Mouse (Mus musculus): Measurements from ENCODE around the gene Zfp935.
A peak's percentile ranks its signal among the peaks of the same experiment; 100 is the strongest.
"Not testable (repeated sequence)": the region's sequence is repeated elsewhere in the genome, so short reads cannot be mapped to it uniquely, and the experiment has no call there.

Zfp935 gene

DNA sequence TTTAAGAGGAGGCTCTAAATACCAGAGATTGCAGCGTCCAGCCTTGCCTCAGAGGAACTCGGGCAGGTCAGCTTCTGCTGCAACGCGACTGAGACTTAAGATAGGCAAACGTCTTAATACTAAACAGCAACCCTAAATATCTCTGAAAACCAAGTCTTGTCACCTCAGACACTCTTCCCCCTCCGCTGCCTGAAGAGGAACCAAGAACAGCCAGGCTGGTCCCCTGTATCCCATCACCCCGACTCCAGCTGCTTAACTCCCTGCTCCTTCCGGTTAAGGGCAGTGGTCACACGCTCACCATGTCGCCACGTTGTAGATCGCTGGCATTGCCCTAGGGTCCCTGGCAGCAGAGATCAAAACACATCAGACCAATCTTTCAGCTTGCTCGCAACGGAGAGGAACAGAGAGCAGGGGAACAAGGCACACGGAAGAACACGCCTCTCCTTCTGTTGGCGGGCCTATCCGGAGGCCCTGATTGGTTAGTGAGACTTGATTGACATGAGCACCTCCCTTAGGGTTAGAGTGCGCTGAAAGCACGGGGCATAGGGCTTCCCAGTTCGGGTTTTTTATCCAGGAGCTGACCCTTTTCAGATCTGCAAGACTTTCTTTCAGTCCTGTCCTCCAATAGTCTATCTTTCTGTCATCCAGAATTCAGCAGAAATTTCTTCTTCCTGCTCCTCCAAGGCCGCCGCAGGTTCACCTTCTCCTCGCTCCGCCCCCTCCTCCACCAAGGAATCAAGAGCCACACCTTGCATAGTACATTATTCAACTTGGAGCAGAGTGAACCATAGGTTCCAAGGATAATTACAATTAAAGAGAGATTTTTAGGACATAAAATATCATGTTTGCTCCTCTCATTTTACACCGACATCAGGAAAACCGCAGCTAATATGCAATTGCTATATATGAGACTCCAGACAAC is at the start of gene Zfp935:
TSS of gene Zfp935 (minus strand) at position 323 of the 922 bp plus-strand sequence.
- DNase-seq (ENCODE audit: low spot score): peak; percentile 26

DNA sequence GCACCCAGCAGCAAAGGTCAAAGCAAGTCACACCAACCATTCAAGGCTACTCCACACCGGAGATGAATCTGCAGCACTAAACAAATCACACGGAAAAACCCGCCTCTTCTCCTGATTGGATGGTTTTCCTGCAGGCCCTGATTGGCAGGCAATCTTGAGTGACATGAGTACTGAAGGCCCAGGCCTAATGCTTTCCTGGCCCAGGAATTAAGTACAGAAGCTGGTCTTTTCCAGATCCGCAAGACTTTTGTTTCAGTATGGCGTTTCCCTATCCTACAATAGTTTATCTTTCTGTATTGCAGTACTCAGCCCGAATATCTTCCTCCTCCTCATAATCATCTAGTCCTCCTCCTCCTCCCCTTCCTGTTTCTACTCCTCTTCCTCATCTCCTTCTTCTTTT is 12.8 kb upstream of the Zfp935 start, which contains the start of gene Zfp934:
TSS of gene Zfp934 (minus strand) at position 101 of the 400 bp plus-strand sequence.
- DNase-seq (ENCODE audit: low spot score): not testable (repeated sequence)

DNA sequence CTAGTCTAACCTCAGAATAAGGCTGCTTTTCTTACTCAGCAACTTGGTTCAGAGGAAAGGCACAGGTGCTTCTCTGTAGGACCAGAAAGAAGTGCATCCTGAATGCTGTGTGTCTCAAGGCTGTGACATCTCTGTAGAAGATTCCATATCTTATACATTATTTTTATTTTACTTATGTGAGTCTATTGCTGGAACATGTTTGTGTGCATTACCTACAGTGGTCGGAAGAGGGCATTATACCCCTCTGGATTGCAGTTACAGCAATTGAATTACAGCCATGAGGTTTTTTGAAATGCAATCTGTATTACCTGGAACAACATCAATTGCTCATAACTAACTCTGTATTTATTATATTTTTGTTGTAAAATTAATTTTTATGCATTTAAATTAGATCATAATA is 3.4 kb upstream of the Zfp935 start:
- DNase-seq (ENCODE audit: low spot score): not testable (repeated sequence)

DNA sequence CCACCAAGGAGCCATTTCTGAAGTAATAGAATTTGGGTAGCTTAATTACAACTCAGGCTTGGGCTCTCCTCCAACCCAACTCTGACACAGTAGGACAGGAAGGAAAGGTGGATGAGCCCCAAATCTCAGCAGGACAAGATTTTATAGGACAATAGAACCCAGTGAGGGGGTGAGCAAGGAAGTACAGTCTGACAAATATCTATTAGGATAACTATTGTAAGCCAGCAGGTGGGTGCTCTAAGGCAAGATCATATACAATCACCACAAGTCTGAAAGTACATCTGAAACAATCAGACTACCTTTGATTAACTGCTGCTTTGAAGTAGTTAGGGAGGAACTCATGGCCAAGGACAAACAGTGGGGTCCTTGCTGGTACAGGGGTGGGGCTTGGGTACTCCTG is 28.2 kb downstream of the Zfp935 start:
- DNase-seq (ENCODE audit: low spot score): not testable (repeated sequence)

DNA sequence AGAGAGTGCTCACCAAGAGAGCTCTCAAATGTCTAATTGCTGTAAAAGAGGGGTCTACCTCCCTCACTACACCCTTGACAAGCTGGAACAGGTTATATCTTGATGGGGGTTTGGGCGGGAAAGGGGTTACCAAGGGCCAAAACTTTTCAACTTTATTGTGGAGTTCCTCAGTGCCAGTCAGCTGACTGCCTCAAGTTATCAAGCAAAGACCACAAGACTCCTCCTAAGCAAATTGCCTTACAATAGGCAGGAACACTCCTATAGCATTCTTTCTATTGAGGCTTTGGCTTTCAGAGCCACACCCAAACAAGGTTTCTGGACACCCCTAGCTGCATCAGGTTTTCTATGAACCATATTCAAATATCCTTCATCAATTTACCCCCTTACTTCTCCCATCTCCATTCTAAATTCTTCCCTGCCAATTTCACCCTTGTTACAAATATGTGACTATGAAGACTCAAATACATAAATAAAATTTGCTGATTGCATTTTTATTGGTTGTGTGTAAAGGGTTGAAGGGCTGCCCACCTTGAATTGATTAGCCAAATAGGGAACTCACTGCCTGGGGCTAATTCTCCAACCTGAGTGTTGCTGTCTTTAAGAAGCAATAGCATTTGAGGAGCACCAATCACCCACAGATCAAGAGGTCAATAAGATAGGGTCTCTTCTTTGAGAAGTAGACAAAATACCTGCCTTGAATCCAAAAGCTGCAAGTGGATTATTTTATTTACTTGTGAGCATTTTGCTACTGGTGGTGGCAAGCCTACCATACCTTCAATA is 47.5 kb downstream of the Zfp935 start:
- DNase-seq (ENCODE audit: low spot score): not testable (repeated sequence)

DNA sequence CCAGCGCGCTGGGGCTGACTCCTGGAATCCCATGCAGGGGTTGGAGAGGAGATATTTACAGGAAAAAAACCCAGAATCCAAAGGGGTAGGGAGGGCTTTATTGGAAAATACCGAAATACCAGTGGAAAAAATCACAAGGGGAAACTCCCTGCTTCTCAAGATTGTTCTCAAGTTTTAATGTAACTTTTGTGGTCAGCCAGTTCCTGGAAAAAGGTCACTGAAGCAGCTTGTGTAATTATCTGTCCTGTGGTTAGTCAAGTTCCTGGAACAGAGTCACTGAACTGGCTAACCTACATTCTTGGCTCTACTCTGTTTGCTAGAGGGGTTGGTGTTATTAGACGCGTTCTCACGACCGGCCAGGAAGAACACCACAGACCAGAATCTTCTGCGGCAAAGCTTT is 85.7 kb downstream of the Zfp935 start:
- not testable (repeated sequence) for DNase-seq (ENCODE audit: low spot score)

DNA sequence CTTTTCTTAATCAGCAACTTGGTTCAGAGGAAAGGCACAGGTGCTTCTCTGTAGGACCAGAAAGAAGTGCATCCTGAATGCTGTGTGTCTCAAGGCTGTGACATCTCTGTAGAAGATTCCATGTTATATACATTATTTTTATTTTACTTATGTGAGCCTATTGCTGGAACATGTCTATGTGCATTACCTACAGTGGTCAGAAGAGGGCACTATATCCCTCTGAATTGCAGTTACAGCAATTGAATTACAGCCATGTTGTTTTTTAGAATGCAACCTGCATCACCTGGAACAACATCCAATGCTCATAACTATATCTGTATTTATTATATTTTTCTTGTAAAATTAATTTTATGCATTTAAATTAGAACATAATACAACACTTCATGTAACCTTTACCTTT is 88.4 kb downstream of the Zfp935 start:
- DNase-seq (ENCODE audit: low spot score): peak; percentile 60

DNA sequence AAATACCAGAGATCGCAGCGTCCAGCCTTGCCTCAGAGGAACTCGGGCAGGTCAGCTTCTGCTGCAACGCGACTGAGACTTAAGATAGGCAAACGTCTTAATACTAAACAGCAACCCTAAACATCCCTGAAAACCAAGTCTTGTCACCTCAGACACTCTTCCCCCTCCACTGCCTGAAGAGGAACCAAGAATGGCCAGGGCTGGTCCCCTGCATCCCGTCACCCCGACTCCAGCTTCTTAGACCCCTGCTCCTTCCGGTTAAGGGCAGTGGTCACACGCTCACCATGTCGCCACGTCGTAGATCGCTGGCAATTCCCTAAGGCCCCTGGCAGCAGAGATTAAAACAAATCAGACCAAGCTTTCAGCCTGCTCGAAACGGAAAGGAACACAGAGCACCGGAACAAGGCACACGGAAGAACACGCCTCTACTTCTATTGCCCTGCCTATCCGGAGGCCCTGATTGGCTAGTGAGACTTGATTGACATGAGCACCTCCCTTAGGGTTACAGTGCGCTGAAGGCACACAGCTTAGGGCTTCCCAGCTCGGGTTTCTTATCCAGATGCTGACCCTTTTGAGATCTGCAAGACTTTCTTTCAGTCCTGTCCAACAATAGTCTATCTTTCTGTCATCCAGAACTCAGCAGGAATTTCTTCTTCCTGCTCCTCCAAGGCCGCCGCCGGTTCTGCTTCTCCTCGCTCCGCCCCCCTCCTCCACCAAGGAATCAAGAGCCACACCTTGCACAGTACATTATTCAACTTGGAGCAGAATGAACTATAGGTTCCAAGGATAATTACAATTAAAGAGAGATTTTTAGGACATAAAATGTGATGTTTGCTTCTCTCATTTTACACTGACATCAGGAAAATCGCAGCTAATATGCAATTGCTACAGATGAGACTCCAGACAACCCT is 91.6 kb downstream of the Zfp935 start, which contains the start of gene Gm49359:
TSS of gene Gm49359 (minus strand) at position 409 of the 911 bp plus-strand sequence.
- DNase-seq (ENCODE audit: low spot score): peak; percentile 93
